Mouse (Mus musculus) heart, adult 2 months (tissue): ENCODE results near the gene Hoxb9. TPM values are rescaled to one million over a fixed set of nuclear protein-coding genes. Genes with fewer than 3 reads are reported as not detected.
A peak's percentile ranks its signal among the peaks of the same experiment; 100 is the strongest.

Source experiments
- DNase-seq, 2 experiments: peaks; one replicate each; pipeline ENCODE4 v3.0.0; 2021
- H3K27ac ChIP-seq: fragments of 200-600 bp; 2 replicates; pipeline ENCODE4 v1.8.1; 2022
- H3K27me3 ChIP-seq: fragments of 200-500 bp; 2 replicates; pipeline ENCODE4 v1.6.1; 2012; ENCODE audit warnings: mild to moderate bottlenecking, low read length, inconsistent platforms, mixed read lengths; ENCODE audit not compliant: control insufficient read depth, insufficient read depth
- H3K36me3 ChIP-seq: fragments of 200-500 bp; 2 replicates; pipeline ENCODE4 v1.6.1; 2012; ENCODE audit warnings: low read length, inconsistent platforms; ENCODE audit not compliant: control insufficient read depth, insufficient read depth
- H3K4me1 ChIP-seq: fragments of 200-500 bp; 2 replicates; pipeline ENCODE4 v1.6.1; 2011; ENCODE audit warnings: low read length; ENCODE audit not compliant: control insufficient read depth, insufficient read depth
- H3K4me3 ChIP-seq: fragments of 200-600 bp; 2 replicates; pipeline ENCODE4 v1.8.1; 2022
- H3K79me2 ChIP-seq: fragments of 200-500 bp; replicated peaks from 2 replicates; pipeline ENCODE4 v1.6.1; 2012; ENCODE audit warnings: mild to moderate bottlenecking, inconsistent platforms, low read length, moderate library complexity, mixed read lengths; ENCODE audit not compliant: control insufficient read depth, insufficient read depth
- H3K9ac ChIP-seq: fragments of 200-500 bp; 2 replicates; pipeline ENCODE4 v1.6.1; 2012; ENCODE audit warnings: low read depth, mild to moderate bottlenecking, control low read depth, inconsistent platforms, low read length, mixed read lengths
- CTCF ChIP-seq: fragments of 200-600 bp; IDR thresholded peaks from 2 replicates; pipeline ENCODE4 v1.8.1; 2022; ENCODE audit warnings: antibody characterized with exemption, mild to moderate bottlenecking, moderate library complexity
- EP300 ChIP-seq: fragments of 200-500 bp; IDR thresholded peaks from 2 replicates; pipeline ENCODE4 v1.6.1; 2011; ENCODE audit warnings: low read depth, low read length, control low read depth; ENCODE audit not compliant: insufficient read depth
- POLR2A ChIP-seq: fragments of 200-500 bp; IDR thresholded peaks from 2 replicates; pipeline ENCODE4 v1.6.1; 2011; ENCODE audit warnings: mild to moderate bottlenecking, low read depth, low read length, control low read depth; ENCODE audit not compliant: insufficient read depth
- WGBS: fragments of 180-500 bp; shearing (Covaris S2); methylation state at CpG from one replicate; pipeline ENCODE4 v1.1.7; 2018; 5-methylcytosine and 5-hydroxymethylcytosine counted together
- intact Hi-C: fragments of 180-260 bp; cut with DNase I; formaldehyde crosslinking; loops from one replicate; pipeline ENCODE4 v1.15.1; 2025
- polyA plus RNA-seq: library from polyadenylated mRNA; depleted of rRNA; stranded (reverse); fragments of >200 nt; gene quantifications from 2 replicates; pipeline ENCODE4 v1.2.3, GENCODE M21; 2012
- total RNA-seq, 2 experiments: library from RNA; stranded (reverse); gene quantifications; 2 replicates each; pipeline ENCODE4 v1.2.3; 2021

The Hoxb9 gene
- total and polyA plus RNA-seq, 3 experiments: not detected

DNA sequence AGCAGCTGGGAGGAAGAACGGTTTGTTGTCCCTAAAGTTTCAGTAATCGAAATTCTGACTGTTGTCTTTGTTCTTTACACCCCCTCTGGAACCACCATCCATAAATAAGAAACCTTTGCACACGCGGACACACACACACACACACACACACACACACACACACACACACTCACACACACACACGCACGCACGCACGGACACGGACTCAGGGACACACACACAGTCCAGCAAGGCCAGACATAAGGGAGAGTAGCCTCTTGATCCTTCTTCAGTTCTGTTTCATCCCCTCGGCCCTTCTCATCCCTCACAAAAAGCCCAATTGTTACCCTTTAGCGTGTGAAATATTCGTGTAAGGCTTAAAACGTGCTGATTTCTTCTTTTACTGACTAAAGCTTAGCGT, 7.1 kb downstream of the Hoxb9 start:
- Histone ChIP-seq H3K4me3 (no peak overlapping the region), H3K79me2 (no peaks in the 10 kb centered on the region), H3K27me3 (peaks cover 39% of the 10 kb centered on the region), H3K27ac (no peak overlapping the region), H3K4me1 (no peaks in the 10 kb centered on the region), H3K9ac (no peak overlapping the region), H3K36me3 (no peaks in the 10 kb centered on the region)
- DNase-seq: no peak
- TF ChIP-seq EP300: no peak
- TF ChIP-seq POLR2A: no peak
- TF ChIP-seq CTCF: no peak
- intact Hi-C loops: loop anchor here (2.0 to 5.0 kb wide), 3 partner anchors 274 to 584 kb away; no protein-coding TSS in a partner anchor
- WGBS: 25% methylated on average over 14 of the region's 14 CpGs

DNA sequence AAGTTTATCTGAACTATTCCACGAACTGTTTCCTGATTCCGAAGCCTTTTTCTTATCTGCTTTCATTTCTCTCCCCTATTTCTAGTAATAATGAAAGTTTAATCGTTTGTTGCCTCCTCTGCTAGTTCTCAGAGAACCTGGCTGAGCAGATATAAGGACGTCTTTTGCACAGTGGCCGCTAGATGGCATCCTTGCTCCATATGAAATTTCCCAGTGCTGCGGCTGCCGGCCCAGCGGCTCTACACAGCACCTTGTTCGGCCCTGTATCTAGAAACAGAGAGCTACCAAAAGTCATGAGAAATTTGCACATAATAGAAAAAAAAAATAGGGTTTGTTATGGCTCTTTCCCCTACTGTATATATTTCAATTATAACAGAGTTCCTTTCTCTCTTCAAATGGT, 7.5 kb downstream of the Hoxb9 start:
- Histone ChIP-seq H3K4me1 (no peaks in the 10 kb centered on the region), H3K79me2 (no peaks in the 10 kb centered on the region), H3K27ac (no peak overlapping the region), H3K27me3 (peaks cover 39% of the 10 kb centered on the region), H3K4me3 (no peak overlapping the region), H3K36me3 (no peaks in the 10 kb centered on the region), H3K9ac (no peak overlapping the region)
- WGBS: 2% methylated on average over 9 of the region's 9 CpGs
- peak; percentile 79 to 85 for DNase-seq
- TF ChIP-seq EP300: peak; percentile 79; the same call in 1 of the 2 replicates
- TF ChIP-seq CTCF: peak; percentile 97
- TF ChIP-seq POLR2A: no peak
- intact Hi-C loops: loop anchor here (1.0 to 5.0 kb wide), 4 partner anchors 16 to 584 kb away; no protein-coding TSS in a partner anchor

DNA sequence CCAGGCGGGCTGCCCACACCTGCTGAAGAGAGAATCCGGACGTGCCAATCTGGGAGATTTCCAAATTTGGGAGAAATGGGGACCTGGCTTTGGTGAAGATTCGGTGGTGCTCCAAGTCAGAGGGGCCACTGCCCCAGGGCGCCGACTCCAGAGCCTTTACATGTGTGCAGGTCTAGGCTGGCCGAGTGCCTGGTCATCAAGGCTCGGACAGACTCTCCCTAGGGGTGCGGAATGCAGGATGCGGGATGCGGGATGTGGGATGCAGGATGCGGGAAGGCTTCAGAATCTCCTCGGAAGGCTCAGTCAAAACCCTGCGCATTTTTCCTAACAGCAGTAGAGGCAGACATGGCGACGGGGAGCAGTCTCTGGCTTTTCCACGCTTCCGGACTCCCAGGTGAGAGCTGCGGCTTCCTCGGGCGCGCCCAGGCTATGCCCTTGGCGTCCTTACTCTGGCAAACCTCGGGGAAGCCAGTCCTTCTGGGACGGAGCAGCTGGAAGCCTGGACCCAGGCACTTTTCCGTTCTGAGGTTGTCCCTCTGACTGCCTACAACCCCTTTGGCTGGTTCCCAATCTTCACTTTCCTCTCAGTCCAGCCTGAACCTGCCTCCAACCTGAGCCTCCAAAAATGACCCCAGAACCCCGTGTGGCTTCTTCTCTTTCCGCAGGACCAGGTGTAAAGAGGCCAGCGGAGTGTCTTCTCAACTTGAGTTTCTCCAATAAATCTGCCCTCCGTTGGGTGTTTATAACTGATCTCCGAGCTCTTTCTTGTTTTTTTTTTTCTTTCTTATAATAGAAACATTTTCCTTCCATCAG, 8.4 kb downstream of the Hoxb9 start:
- H3K4me3 ChIP-seq: no peak overlapping the region
- H3K4me1 ChIP-seq: 0 out of 2 replicates have a peak, but pooled peaks cover 1% of the 10 kb centered on the region
- no peak overlapping the region for H3K27ac ChIP-seq
- H3K9ac ChIP-seq: no peak overlapping the region
- DNase-seq: no peak
- intact Hi-C loops: loop anchor here (1.0 to 10.0 kb wide), 7 partner anchors 15 to 583 kb away; partner anchors contain the start of gene Igf2bp1
- TF ChIP-seq EP300 (no peak), CTCF (no peak), POLR2A (no peak)
- H3K27me3 ChIP-seq: peaks cover 41% of the 10 kb centered on the region
- WGBS: 5% methylated on average over 31 of the region's 31 CpGs
- H3K79me2 ChIP-seq: no peaks in the 10 kb centered on the region
- no peaks in the 10 kb centered on the region for H3K36me3 ChIP-seq

DNA sequence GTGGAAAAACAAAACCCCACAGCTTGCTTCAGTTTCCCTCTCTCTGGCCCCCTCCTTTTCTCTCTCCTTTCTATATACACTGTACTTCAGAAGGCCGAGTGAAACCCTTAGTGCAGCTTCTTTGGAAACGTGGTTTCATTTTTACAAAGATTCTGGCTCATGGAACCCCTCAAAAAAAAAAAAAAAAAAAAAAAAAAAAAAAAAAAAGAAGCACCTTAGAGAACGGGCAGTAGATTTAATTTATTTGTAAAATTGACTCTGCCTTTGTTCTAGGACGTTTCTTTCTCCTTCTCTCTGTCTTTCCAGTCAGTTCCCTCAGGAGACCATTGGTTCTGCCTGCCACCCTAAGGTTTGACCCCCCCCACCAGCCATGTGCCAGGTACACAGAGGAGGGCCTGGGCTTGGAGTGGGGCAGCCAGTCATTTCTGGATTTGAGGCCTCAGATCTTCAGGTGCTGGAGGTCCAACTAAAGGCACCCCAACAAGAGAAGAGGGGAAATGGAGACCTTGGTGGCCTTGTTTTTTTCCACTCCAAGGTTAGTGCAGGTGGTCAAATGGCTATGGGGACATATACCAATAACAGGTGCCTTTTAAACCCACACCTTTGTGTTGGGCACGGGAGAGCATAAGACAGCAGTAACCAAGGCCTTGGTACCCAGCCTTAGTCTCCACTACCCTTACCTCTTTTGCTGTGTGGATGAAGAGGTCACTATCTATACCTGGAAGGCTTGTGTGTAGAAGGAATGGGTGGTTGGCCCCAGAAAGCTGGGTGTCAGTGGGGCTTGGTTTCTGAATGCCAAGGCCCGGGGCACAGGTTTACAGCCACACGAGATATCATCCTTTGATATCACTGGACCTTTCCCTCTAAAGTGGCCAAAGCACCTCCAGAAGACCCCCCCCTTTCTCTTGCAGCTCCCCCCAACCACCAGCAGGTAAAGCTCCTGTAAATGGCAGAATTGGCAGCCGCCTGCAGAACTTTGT, 9.4 kb downstream of the Hoxb9 start:
- H3K36me3 ChIP-seq: no peaks in the 10 kb centered on the region
- peaks cover 44% of the 10 kb centered on the region for H3K27me3 ChIP-seq
- no peak overlapping the region for H3K4me3 ChIP-seq
- H3K9ac ChIP-seq: no peak overlapping the region
- peaks cover 1% of the 10 kb centered on the region; the same call in 1 of the 2 replicates for H3K4me1 ChIP-seq
- no peak for TF ChIP-seq CTCF
- TF ChIP-seq EP300: no peak
- TF ChIP-seq POLR2A: no peak
- H3K79me2 ChIP-seq: no peaks in the 10 kb centered on the region
- intact Hi-C loops: loop anchor here (1.0 to 10.0 kb wide), 3 partner anchors 256 to 444 kb away; partner anchors contain the start of gene Igf2bp1
- no peak for DNase-seq
- no peak overlapping the region for H3K27ac ChIP-seq
- 18% methylated on average over 8 of the region's 8 CpGs for WGBS

DNA sequence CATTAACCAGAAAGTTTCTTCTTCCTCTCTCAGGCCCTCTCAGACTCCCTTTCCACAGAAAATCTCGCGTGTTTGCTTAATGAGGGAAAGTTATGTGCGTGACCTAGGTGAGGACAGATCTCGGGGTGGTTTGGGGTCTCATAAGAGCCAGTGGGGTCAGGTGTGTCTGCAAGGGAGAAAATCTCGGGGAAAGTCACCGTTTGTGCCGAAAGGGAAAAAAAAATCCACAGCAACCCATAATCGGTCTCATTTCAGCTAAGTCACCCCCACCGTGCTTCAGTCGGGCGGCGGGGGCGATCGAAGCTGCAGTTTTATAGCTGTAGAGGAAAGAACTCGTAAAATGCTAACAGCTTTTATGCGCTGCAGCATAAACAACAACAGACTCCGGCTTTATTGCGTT, 10.1 kb downstream of the Hoxb9 start:
- Histone ChIP-seq H3K79me2 (no peaks in the 10 kb centered on the region), H3K27me3 (peaks cover 47% of the 10 kb centered on the region), H3K4me3 (no peak overlapping the region), H3K4me1 (peaks cover 1% of the 10 kb centered on the region; the same call in 1 of the 2 replicates), H3K9ac (no peak overlapping the region), H3K36me3 (no peaks in the 10 kb centered on the region), H3K27ac (no peak overlapping the region)
- no peak for TF ChIP-seq CTCF
- 12% methylated on average over 18 of the region's 18 CpGs for WGBS
- intact Hi-C loops: loop anchor here (10.0 kb wide), 2 partner anchors 277 to 443 kb away; partner anchors contain the start of gene Igf2bp1
- DNase-seq: no peak
